Mouse (Mus musculus) hindbrain, embryonic 12.5 days (tissue): ENCODE measurements around the gene Muc1. TPM values are rescaled to one million over a fixed set of nuclear protein-coding genes. Genes with fewer than 3 reads are reported as not detected.

Experiments
- ATAC-seq: fragments of 200-750 bp; cut with Nextera tagmentation; 2 replicates; pipeline ENCODE4 v1.8.0; 2017; ENCODE audit warnings: moderate TSS enrichment; ENCODE audit not compliant: low FRiP score
- H3K27ac ChIP-seq: fragments of 300-500 bp; sonication (generic); 2 replicates; pipeline ENCODE4 v1.5.1; 2016; ENCODE audit warnings: mild to moderate bottlenecking
- H3K27me3 ChIP-seq: fragments of 300-500 bp; sonication (generic); 2 replicates; pipeline ENCODE4 v1.6.1; 2016; ENCODE audit warnings: mild to moderate bottlenecking
- H3K36me3 ChIP-seq: fragments of 300-500 bp; sonication (generic); 2 replicates; pipeline ENCODE4 v1.6.1; 2016; ENCODE audit warnings: mild to moderate bottlenecking
- H3K4me1 ChIP-seq: fragments of 300-500 bp; sonication (generic); 2 replicates; pipeline ENCODE4 v1.6.1; 2016
- H3K4me2 ChIP-seq: fragments of 300-500 bp; sonication (generic); replicated peaks from 2 replicates; pipeline ENCODE4 v1.6.1; 2016; ENCODE audit warnings: mild to moderate bottlenecking
- H3K4me3 ChIP-seq: fragments of 300-500 bp; sonication (generic); 2 replicates; pipeline ENCODE4 v1.5.1; 2016; ENCODE audit warnings: mild to moderate bottlenecking
- H3K9ac ChIP-seq: fragments of 300-500 bp; sonication (generic); 2 replicates; pipeline ENCODE4 v1.6.1; 2016; ENCODE audit warnings: mild to moderate bottlenecking, moderate library complexity
- H3K9me3 ChIP-seq: fragments of 300-500 bp; sonication (generic); replicated peaks from 2 replicates; pipeline ENCODE4 v1.6.1; 2016; ENCODE audit warnings: mild to moderate bottlenecking
- WGBS: fragments of 180-500 bp; shearing (Covaris S2); methylation state at CpG from one replicate; pipeline ENCODE4 v1.1.7; 2016; 5-methylcytosine and 5-hydroxymethylcytosine counted together
- polyA plus RNA-seq: library from polyadenylated mRNA; unstranded; fragments of >200 nt; fragmentation: Nextera tagmentation; extraction: Ambion mirVana; gene quantifications from 2 replicates; pipeline ENCODE4 v1.2.1, GENCODE M21; 2016

Muc1 gene
- polyA plus RNA-seq, 1 experiment from 2014 or later: 1.5 TPM

DNA sequence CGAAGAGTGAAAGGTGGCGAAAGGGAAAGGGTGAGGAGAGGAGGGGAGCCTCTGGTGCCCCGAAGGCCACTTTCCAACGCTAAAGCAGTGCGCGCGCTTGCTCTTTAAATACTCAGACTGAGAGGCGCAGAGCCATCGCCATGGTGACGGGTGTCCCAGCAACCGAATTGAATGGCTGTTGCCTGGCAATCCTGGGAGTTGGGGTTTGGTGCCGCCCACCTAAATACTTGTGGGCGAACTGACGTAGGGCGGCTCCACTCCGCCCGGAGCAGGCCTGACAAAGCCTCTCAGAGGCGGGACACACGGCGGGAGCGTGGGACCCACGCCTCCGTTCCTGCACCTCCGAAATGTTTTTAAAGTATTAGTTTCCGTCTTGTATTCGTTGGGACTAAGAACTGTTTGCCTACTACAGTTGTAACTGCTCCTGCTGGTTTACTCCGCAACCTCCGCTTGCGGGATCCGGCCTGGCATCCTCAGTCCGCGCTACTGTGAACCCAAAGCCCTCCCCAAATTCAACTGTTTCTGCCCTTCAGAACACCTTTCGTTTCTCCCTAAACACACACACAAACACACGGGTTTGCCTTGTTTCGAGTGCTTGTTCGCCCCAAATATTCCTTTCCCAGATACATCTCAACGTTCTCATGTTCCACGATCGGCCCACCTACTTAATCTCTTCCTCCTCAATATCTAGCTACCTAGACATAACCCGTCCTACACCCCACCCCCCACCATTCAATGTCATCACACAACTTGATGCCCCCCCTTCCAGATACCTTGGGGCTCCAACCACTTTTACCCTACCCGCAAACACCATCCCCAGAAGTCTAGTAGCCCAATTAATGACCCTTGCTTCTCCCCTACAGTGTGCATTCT, 1.3 kb upstream of the Muc1 start:
- peaks cover 60% of the 10 kb centered on the region for H3K4me1 ChIP-seq
- no peaks in the 10 kb centered on the region for H3K9me3 ChIP-seq
- H3K27me3 ChIP-seq: no peaks in the 10 kb centered on the region; the same call in 1 of the 2 replicates
- H3K36me3 ChIP-seq: peaks cover 17% of the 10 kb centered on the region; the same call in 1 of the 2 replicates
- 2% methylated on average over 41 of the region's 41 CpGs for WGBS
- H3K9ac ChIP-seq: peak overlapping the region; percentile 76
- peak overlapping the region; percentile 70 for H3K4me2 ChIP-seq
- peak overlapping the region; percentile 88 for H3K27ac ChIP-seq
- H3K4me3 ChIP-seq: peak overlapping the region; percentile 49
- ATAC-seq: peak; percentile 67

- Histone ChIP-seq H3K9me3 (no peaks in the 10 kb centered on the region), H3K4me3 (peak overlapping the region; percentile 49), H3K4me1 (peaks cover 55% of the 10 kb centered on the region), H3K36me3 (peaks cover 12% of the 10 kb centered on the region), H3K27me3 (no peaks in the 10 kb centered on the region; the same call in 1 of the 2 replicates), H3K9ac (peak overlapping the region; percentile 76), H3K27ac (peak overlapping the region; percentile 88), H3K4me2 (peak overlapping the region; percentile 70)
- peak; percentile 21 for ATAC-seq
- WGBS: under 1% methylated on average over 20 of the region's 20 CpGs
These were observed 692 bp upstream of the Muc1 start for GRCm38 (mm10) chr3:89228180-89228549.

DNA sequence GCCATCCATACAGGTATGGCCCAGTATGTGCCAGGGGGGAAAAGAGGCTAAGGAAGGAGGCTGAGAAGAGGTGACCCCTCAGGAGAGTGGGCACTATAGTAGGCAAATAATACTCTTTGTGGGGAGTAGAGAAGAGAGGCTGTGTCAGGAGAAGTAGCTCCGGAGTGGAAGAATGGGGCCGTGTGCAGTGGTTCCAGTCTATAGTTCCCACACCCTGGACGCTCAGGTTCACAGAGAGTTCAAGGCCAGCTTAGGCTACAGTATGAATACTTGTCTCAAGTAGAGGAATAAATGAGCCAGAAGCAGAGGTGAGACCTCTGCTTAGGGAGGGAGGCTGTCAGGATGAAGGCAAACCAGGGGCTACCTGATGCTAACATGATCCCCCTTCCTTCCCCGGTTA, 419 bp downstream of the Muc1 start:
- H3K4me2 ChIP-seq: 0 out of 2 replicates have a peak overlapping the region, but pooled peaks have one; percentile 70
- no peak overlapping the region for H3K27ac ChIP-seq
- no peaks in the 10 kb centered on the region; the same call in 1 of the 2 replicates for H3K27me3 ChIP-seq
- peaks cover 12% of the 10 kb centered on the region for H3K36me3 ChIP-seq
- 58% methylated on average over 4 of the region's 4 CpGs for WGBS
- H3K9ac ChIP-seq: no peak overlapping the region
- no peaks in the 10 kb centered on the region for H3K9me3 ChIP-seq
- no peak for ATAC-seq
- H3K4me1 ChIP-seq: peaks cover 44% of the 10 kb centered on the region
- H3K4me3 ChIP-seq: no peak overlapping the region

- 92% methylated on average over 2 of the region's 2 CpGs for WGBS
- no peak overlapping the region for H3K9ac ChIP-seq
- H3K9me3 ChIP-seq: no peaks in the 10 kb centered on the region
- no peak overlapping the region for H3K27ac ChIP-seq
- H3K36me3 ChIP-seq: peaks cover 24% of the 10 kb centered on the region
- ATAC-seq: no peak
- no peak overlapping the region for H3K4me2 ChIP-seq
- H3K27me3 ChIP-seq: no peaks in the 10 kb centered on the region; the same call in 1 of the 2 replicates
- no peak overlapping the region for H3K4me3 ChIP-seq
- peaks cover 31% of the 10 kb centered on the region for H3K4me1 ChIP-seq
These were observed 1.7 kb downstream of the Muc1 start for GRCm38 (mm10) chr3:89230561-89230960.

DNA sequence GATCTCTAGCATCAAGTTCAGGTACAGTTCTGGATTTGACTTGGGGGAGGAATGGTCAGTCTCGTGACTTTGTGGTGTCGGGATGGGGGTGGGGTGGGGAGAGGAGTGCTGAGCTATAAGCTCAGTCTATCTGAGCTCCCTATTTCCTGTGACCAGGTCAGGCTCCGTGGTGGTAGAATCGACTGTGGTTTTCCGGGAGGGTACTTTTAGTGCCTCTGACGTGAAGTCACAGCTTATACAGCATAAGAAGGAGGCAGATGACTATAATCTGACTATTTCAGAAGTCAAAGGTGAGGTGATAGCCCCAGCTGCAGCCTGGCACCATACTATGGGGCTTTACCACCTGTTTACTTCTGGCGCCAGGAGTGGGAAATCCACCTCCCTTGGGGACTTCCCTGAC, 2.5 kb downstream of the Muc1 start:
- Histone ChIP-seq H3K4me1 (peaks cover 24% of the 10 kb centered on the region), H3K9me3 (no peaks in the 10 kb centered on the region)

DNA sequence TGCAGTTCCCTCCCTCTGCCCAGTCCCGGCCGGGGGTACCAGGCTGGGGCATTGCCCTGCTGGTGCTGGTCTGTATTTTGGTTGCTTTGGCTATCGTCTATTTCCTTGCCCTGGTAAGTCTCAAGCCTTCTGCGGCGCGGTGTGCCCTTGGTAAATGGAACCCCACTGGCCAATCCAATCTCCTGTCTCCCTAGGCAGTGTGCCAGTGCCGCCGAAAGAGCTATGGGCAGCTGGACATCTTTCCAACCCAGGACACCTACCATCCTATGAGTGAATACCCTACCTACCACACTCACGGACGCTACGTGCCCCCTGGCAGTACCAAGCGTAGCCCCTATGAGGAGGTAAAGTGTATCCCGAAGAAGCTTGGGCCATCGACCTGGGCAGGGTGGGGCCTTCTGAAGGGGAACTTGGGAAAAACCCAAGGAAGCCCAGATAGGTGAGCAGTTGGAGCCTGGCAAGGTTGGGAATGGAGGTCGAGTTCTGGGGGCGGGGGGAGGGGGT, 3.0 kb downstream of the Muc1 start:
- Histone ChIP-seq H3K36me3 (peaks cover 36% of the 10 kb centered on the region), H3K9ac (no peak overlapping the region), H3K4me3 (no peak overlapping the region), H3K4me2 (no peak overlapping the region), H3K4me1 (peaks cover 19% of the 10 kb centered on the region), H3K27ac (no peak overlapping the region), H3K9me3 (no peaks in the 10 kb centered on the region), H3K27me3 (no peaks in the 10 kb centered on the region; the same call in 1 of the 2 replicates)
- WGBS: 77% methylated on average over 16 of the region's 16 CpGs
- ATAC-seq: no peak

More for the DNA sequence above, 2.5 kb downstream of the Muc1 start:
- WGBS: 71% methylated on average over 7 of the region's 7 CpGs
- H3K9ac ChIP-seq: no peak overlapping the region
- H3K4me2 ChIP-seq: no peak overlapping the region
- H3K27me3 ChIP-seq: no peaks in the 10 kb centered on the region; the same call in 1 of the 2 replicates
- ATAC-seq: no peak
- H3K27ac ChIP-seq: no peak overlapping the region
- H3K36me3 ChIP-seq: peaks cover 31% of the 10 kb centered on the region
- H3K4me3 ChIP-seq: no peak overlapping the region

DNA sequence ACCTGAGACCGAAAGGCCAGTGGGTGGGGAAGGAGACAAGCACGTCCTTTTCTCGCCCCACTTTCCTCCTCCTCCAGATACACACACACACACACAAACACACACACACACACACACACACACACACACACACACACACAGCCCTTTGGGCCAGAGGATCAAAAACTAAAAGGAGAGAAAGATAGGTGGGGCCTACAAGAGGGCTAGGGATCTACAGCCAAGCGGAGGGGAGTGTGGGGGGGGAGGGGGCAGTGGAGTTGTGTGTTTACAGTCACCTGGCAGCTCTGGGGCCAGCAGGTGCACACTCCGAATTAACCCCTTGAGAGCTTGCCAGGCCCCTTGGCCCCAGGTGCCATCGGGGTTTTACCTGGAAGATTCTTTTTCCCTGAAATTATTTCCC, 3.8 kb downstream of the Muc1 start:
- no peak overlapping the region for H3K27ac ChIP-seq
- H3K9me3 ChIP-seq: no peaks in the 10 kb centered on the region
- H3K36me3 ChIP-seq: peaks cover 44% of the 10 kb centered on the region
- no peak overlapping the region for H3K4me3 ChIP-seq
- ATAC-seq: no peak
- no peak overlapping the region for H3K4me2 ChIP-seq
- peaks cover 12% of the 10 kb centered on the region for H3K4me1 ChIP-seq
- no peak overlapping the region for H3K9ac ChIP-seq
- H3K27me3 ChIP-seq: no peaks in the 10 kb centered on the region; the same call in 1 of the 2 replicates
- WGBS: 77% methylated on average over 6 of the region's 6 CpGs

GRCm38 (mm10) chr3:89233562-89234110, 4.8 kb downstream of the Muc1 start:
- WGBS: 87% methylated on average over 14 of the region's 14 CpGs
- Histone ChIP-seq H3K4me3 (no peak overlapping the region), H3K9ac (no peak overlapping the region), H3K4me1 (peaks cover 3% of the 10 kb centered on the region; the same call in 1 of the 2 replicates), H3K4me2 (no peak overlapping the region), H3K27ac (no peak overlapping the region), H3K9me3 (no peaks in the 10 kb centered on the region), H3K27me3 (peaks cover 1% of the 10 kb centered on the region; the same call in 1 of the 2 replicates), H3K36me3 (peaks cover 54% of the 10 kb centered on the region)
- ATAC-seq: no peak

DNA sequence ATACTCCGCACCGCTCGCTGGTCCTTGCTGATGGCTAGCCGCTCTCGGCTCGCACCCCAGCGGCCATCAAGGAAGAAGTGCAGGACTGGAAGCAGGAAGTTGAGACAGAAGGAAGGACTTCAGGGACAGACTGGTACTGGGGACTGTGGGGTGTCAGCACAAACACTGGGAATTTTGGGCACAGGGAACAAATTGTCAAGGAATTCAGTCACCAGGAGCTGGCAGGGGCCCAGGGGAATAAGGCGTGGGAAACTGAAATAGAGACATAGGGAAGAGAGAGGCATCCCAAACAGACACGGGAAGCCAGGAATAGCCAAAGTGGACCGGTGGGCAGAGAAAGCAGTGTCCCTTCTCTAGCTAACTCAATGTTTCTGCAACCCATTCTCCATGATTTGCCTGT, 7.7 kb downstream of the Muc1 start:
- Histone ChIP-seq H3K9me3 (no peaks in the 10 kb centered on the region), H3K4me2 (no peak overlapping the region), H3K4me3 (no peak overlapping the region), H3K27me3 (0 out of 2 replicates have a peak, but pooled peaks cover 4% of the 10 kb centered on the region), H3K27ac (no peak overlapping the region), H3K4me1 (no peaks in the 10 kb centered on the region; the same call in 1 of the 2 replicates), H3K36me3 (peaks cover 79% of the 10 kb centered on the region), H3K9ac (no peak overlapping the region)
- no peak for ATAC-seq
- 94% methylated on average over 10 of the region's 10 CpGs for WGBS

- 95% methylated on average over 21 of the region's 21 CpGs for WGBS
- no peaks in the 10 kb centered on the region for H3K9me3 ChIP-seq
- H3K36me3 ChIP-seq: peaks cover 89% of the 10 kb centered on the region
- no peak overlapping the region for H3K27ac ChIP-seq
- no peak overlapping the region for H3K9ac ChIP-seq
- H3K4me1 ChIP-seq: peaks cover 2% of the 10 kb centered on the region
- H3K27me3 ChIP-seq: 0 out of 2 replicates have a peak, but pooled peaks cover 4% of the 10 kb centered on the region
- ATAC-seq: no peak
- no peak overlapping the region for H3K4me2 ChIP-seq
- H3K4me3 ChIP-seq: no peak overlapping the region
These were observed 8.8 kb downstream of the Muc1 start for GRCm38 (mm10) chr3:89237682-89238081.

- H3K27me3 ChIP-seq: 0 out of 2 replicates have a peak, but pooled peaks cover 4% of the 10 kb centered on the region
- no peak for ATAC-seq
- H3K4me3 ChIP-seq: no peak overlapping the region
- H3K27ac ChIP-seq: no peak overlapping the region
- H3K9ac ChIP-seq: 0 out of 2 replicates have a peak overlapping the region, but pooled peaks have one; percentile 23
- WGBS: 70% methylated on average over 10 of the region's 12 CpGs
- peaks cover 84% of the 10 kb centered on the region for H3K36me3 ChIP-seq
- no peak overlapping the region for H3K4me2 ChIP-seq
- no peaks in the 10 kb centered on the region for H3K9me3 ChIP-seq
- peaks cover 10% of the 10 kb centered on the region for H3K4me1 ChIP-seq
These were observed 9.6 kb downstream of the Muc1 start for GRCm38 (mm10) chr3:89238494-89238893.

DNA sequence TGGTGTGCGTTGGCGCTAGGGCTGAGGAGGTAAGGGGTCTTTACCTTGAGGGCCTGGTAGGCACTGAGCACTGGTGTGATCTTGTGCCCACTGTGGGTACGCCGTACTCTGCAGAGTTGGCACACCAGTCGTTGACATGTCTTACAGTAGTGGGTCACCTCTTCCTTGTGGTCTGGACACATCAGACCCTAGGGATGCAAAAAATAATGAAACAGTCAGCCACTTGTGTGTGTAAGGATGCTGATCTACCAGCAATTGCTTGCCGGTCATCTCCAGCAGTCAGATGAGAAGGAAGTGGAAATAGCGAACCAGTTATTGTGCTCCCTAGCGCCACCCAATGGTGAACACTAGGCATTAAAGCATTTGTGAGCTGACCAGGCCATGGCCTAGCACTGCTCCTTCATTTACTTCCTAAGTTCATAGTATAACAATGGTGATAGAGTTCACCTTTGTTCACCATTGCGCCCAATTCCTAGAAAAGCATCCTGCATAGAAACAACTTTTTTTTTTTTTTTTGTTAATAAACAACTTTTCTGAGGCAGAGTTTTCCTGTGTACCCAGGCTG, 13.6 kb downstream of the Muc1 start:
- Histone ChIP-seq H3K9ac (no peak overlapping the region), H3K36me3 (peaks cover 47% of the 10 kb centered on the region), H3K4me1 (peaks cover 39% of the 10 kb centered on the region), H3K27ac (no peak overlapping the region), H3K4me3 (no peak overlapping the region), H3K27me3 (0 out of 2 replicates have a peak, but pooled peaks cover 4% of the 10 kb centered on the region), H3K4me2 (no peak overlapping the region), H3K9me3 (no peaks in the 10 kb centered on the region)
- no peak for ATAC-seq
- WGBS: 72% methylated on average over 9 of the region's 9 CpGs
